Mouse (Mus musculus): ENCODE measurements around the gene Nrg3.

GRCm38 (mm10) chr14:38659973-38660372 lies 812.9 kb downstream of the Nrg3 start:
- TF ChIP-seq CTCF (IDR thresholded peaks at IDR 0.05; ENCODE audit: low read depth, low read length) = no peak
- no peak for TF ChIP-seq POLR2A (IDR thresholded peaks at IDR 0.05; ENCODE audit: borderline replicate concordance, low read depth, low read length)

All from bone marrow macrophage, adult 2 months (primary cell).